Mouse (Mus musculus) brain, embryonic 14.5 days (tissue): ENCODE results near the gene Aldob.

ENCODE experiments used
- CTCF ChIP-seq: fragments of 200-500 bp; IDR thresholded peaks from 2 replicates; pipeline ENCODE4 v1.5.1; 2012; ENCODE audit warnings: inconsistent platforms, mild to moderate bottlenecking, moderate library complexity, borderline replicate concordance; ENCODE audit not compliant: insufficient read depth, insufficient read length; ENCODE audit errors: extremely low read depth
- POLR2A ChIP-seq: fragments of 200-500 bp; IDR thresholded peaks from 2 replicates; pipeline ENCODE4 v1.6.1; 2012; ENCODE audit warnings: mild to moderate bottlenecking, inconsistent platforms, borderline replicate concordance; ENCODE audit not compliant: poor library complexity, insufficient read depth, insufficient read length, severe bottlenecking; ENCODE audit errors: extremely low read depth

- no peak for TF ChIP-seq CTCF
- TF ChIP-seq POLR2A: no peak
Observed at GRCm38 (mm10) chr4:49581256-49581655, 31.9 kb upstream of the Aldob start.
